In the genomic region with DNA sequence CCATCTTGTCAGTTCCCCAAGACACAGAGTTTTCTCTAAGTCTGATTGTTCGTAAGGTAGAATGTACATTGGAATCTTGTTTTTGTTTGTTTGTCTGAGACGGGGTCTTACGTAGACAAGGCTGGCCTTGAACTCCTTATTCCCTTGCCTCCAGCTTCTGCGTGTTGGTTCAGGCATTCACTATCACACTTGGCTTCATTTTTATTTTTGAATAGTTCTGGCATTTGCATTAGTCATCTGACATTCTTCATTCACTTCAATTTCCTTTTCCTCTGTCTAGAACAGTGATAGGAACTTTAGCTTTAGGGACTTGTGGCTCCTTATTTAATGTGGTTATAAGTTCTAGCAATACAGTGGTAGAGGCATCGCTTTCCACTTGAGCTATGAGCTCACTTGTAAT, we compare ENCODE assay signal across 19 mouse cellular contexts. TPM values are rescaled to one million over a fixed set of nuclear protein-coding genes. Genes with fewer than 3 reads are reported as not detected.
DNase-seq lines count a peak whose midpoint lies in the region; ATAC-seq and TF ChIP-seq lines count a peak whose summit lies in the region.
"Had no signal": no experiment of that assay in that cellular context is flagged by ENCODE, and none has a peak within 500 bp of the region (broad histone marks: within the 10 kb centered on the region; RNA-seq: fewer than 3 reads in every experiment).

No protein-coding gene starts in this region.

- no peak overlapping the region for H3K4me2 ChIP-seq in kidney, embryonic 15.5 days
- peak overlapping the region; percentile 72; the same call in 1 of the 2 replicates for H3K4me2 ChIP-seq in liver, embryonic 12.5 days
- H3K4me2 ChIP-seq: embryonic facial prominence, embryonic 12.5 days; midbrain, embryonic 13.5 days; stomach, embryonic 15.5 days had no signal

- no peak for DNase-seq in gastrocnemius, adult 2 months
- DNase-seq in gastrocnemius, postnatal 4 days (ENCODE audit: low spot score in 2 of 2), result no peak
- DNase-seq in kidney, adult 8-10 months, result no peak
- peak; percentile 28 for DNase-seq in MEL (ENCODE audit: low read depth, low spot score)
- no peak for DNase-seq in ovary, postnatal 10 days (ENCODE audit: low spot score)
- no peak for DNase-seq in c-Kit-positive CD71-positive TER-119-positive erythroid progenitor cells, embryonic 14.5 days (ENCODE audit: low spot score)
- DNase-seq: cerebellum, postnatal 25 days; gastrocnemius, postnatal 36 days; kidney, postnatal 14 days; thymus, postnatal 14 days had no signal

- no peak for TF ChIP-seq CTCF in gastrocnemius, adult 2 months (IDR thresholded peaks at IDR 0.05)
- TF ChIP-seq CTCF in MEL (IDR thresholded peaks at IDR 0.05 in 2 of 3, conservative IDR thresholded peaks at IDR 0.05 in 1 of 3; ENCODE audit: control insufficient read depth in 1 of 3, insufficient read depth in 1 of 3, low read depth in 2 of 3, low read length in 3 of 3, poor library complexity in 1 of 3, severe bottlenecking in 1 of 3), result no peak

- TF ChIP-seq EP300 in MEL (IDR thresholded peaks at IDR 0.05; ENCODE audit: low read depth in 1 of 2, low read length in 2 of 2), result no peak

- no peaks in the 10 kb centered on the region for H3K27me3 ChIP-seq in kidney, embryonic 15.5 days
- no peaks in the 10 kb centered on the region for H3K27me3 ChIP-seq in MEL (ENCODE audit: control insufficient read depth in 1 of 2, insufficient read depth in 2 of 2, low read length in 2 of 2)
- H3K27me3 ChIP-seq in liver, embryonic 12.5 days (replicated peaks), result no peaks in the 10 kb centered on the region
- H3K27me3 ChIP-seq: embryonic facial prominence, embryonic 12.5 days; midbrain, embryonic 13.5 days; Patski; stomach, embryonic 15.5 days had no signal

- 90% methylated on average over 5 of the region's 5 CpGs for WGBS in kidney, embryonic 15.5 days
- 88% methylated on average over 5 of the region's 5 CpGs for WGBS in liver, embryonic 12.5 days (ENCODE audit: insufficient replicate concordance)

- peaks cover 39% of the 10 kb centered on the region for H3K79me2 ChIP-seq in MEL (ENCODE audit: control insufficient read depth, insufficient read depth, low read length, poor library complexity)

- ATAC-seq in kidney, embryonic 15.5 days (replicated peaks; ENCODE audit: low FRiP score), result no peak
- no peak for ATAC-seq in liver, embryonic 12.5 days
- ATAC-seq: midbrain, embryonic 13.5 days; Patski had no signal

- peaks cover 59% of the 10 kb centered on the region for H3K4me1 ChIP-seq in kidney, embryonic 15.5 days
- H3K4me1 ChIP-seq in MEL (ENCODE audit: control insufficient read depth in 1 of 2, insufficient read depth in 2 of 2, low read length in 2 of 2), result peaks cover 32 to 53% of the 10 kb centered on the region in 2 experiments
- peaks cover 88% of the 10 kb centered on the region for H3K4me1 ChIP-seq in liver, embryonic 12.5 days

- peaks cover 13% of the 10 kb centered on the region for H3K36me3 ChIP-seq in kidney, embryonic 15.5 days
- peaks cover 0 to 44% of the 10 kb centered on the region in 2 experiments; a peak in 3 of 4 replicates for H3K36me3 ChIP-seq in MEL (ENCODE audit: control insufficient read depth in 1 of 2, insufficient read depth in 2 of 2, low read length in 2 of 2)
- H3K36me3 ChIP-seq in liver, embryonic 12.5 days, result peaks cover 26% of the 10 kb centered on the region
- H3K36me3 ChIP-seq: embryonic facial prominence, embryonic 12.5 days; midbrain, embryonic 13.5 days; stomach, embryonic 15.5 days had no signal

- H3K9me3 ChIP-seq in kidney, embryonic 15.5 days (replicated peaks), result no peaks in the 10 kb centered on the region
- no peaks in the 10 kb centered on the region for H3K9me3 ChIP-seq in MEL (replicated peaks; ENCODE audit: insufficient read depth, low read length)
- no peaks in the 10 kb centered on the region for H3K9me3 ChIP-seq in liver, embryonic 12.5 days (replicated peaks)
- H3K9me3 ChIP-seq: embryonic facial prominence, embryonic 12.5 days; forebrain, embryonic 10.5 days; stomach, embryonic 15.5 days had no signal

- H3K27ac ChIP-seq in gastrocnemius, adult 2 months, result peak overlapping the region; percentile 82
- peak overlapping the region; percentile 95 for H3K27ac ChIP-seq in kidney, embryonic 15.5 days
- peak overlapping the region; percentile 96 for H3K27ac ChIP-seq in MEL (ENCODE audit: control insufficient read depth, low read depth, low read length)
- H3K27ac ChIP-seq in liver, embryonic 12.5 days, result peak overlapping the region; percentile 97
- H3K27ac ChIP-seq: macrophage; midbrain, embryonic 13.5 days had no signal

- intact Hi-C loops in gastrocnemius, adult 2 months (cut with DNase I), result no loop called here

- TF ChIP-seq RAD21 in MEL (IDR thresholded peaks at IDR 0.05; ENCODE audit: low read depth, low read length), result no peak

- H3K4me3 ChIP-seq in gastrocnemius, adult 2 months, result no peak overlapping the region
- H3K4me3 ChIP-seq in kidney, embryonic 15.5 days (replicated peaks), result no peak overlapping the region
- H3K4me3 ChIP-seq in MEL (ENCODE audit: control insufficient read depth in 1 of 2, insufficient read depth in 1 of 2, low read depth in 2 of 2, low read length in 2 of 2), result no peak overlapping the region
- no peak overlapping the region for H3K4me3 ChIP-seq in liver, embryonic 12.5 days
- H3K4me3 ChIP-seq: embryonic facial prominence, embryonic 12.5 days; forebrain, embryonic 10.5 days; midbrain, embryonic 13.5 days; myocyte; stomach, embryonic 15.5 days had no signal

- H3K9ac ChIP-seq in kidney, embryonic 15.5 days, result no peak overlapping the region
- no peak overlapping the region for H3K9ac ChIP-seq in MEL (ENCODE audit: control insufficient read depth, low read depth, low read length, poor library complexity, severe bottlenecking)
- H3K9ac ChIP-seq in liver, embryonic 12.5 days, result peak overlapping the region; percentile 1; the same call in 1 of the 2 replicates
- H3K9ac ChIP-seq: embryonic facial prominence, embryonic 12.5 days; midbrain, embryonic 13.5 days; stomach, embryonic 15.5 days had no signal

- no peak for TF ChIP-seq POLR2A in MEL (IDR thresholded peaks at IDR 0.05; ENCODE audit: control insufficient read depth in 1 of 2, insufficient read depth in 1 of 2, low read depth in 1 of 2, low read length in 2 of 2, poor library complexity in 1 of 2)

TF ChIP-seq in MEL, 35 proteins besides CTCF, POLR2A, EP300 and RAD21:
- no peak for TF ChIP-seq CHD1 (IDR thresholded peaks at IDR 0.05; ENCODE audit: low read depth, low read length)
- TF ChIP-seq RCOR1 (IDR thresholded peaks at IDR 0.05; ENCODE audit: low read depth, low read length), result no peak
- TF ChIP-seq ZKSCAN1 (IDR thresholded peaks at IDR 0.05; ENCODE audit: low read depth, low read length), result no peak
- TF ChIP-seq MYB (IDR thresholded peaks at IDR 0.05; ENCODE audit: low read depth, low read length), result no peak
- TF ChIP-seq USF2 (IDR thresholded peaks at IDR 0.05; ENCODE audit: borderline replicate concordance in 1 of 2, insufficient read depth in 1 of 2, low read depth in 1 of 2, low read length in 2 of 2), result no peak
- TF ChIP-seq MAX (IDR thresholded peaks at IDR 0.05; ENCODE audit: low read length), result no peak
- TF ChIP-seq NELFE (IDR thresholded peaks at IDR 0.05; ENCODE audit: low read depth, low read length), result no peak
- TF ChIP-seq ELF1 (IDR thresholded peaks at IDR 0.05; ENCODE audit: low read depth, low read length), result no peak
- TF ChIP-seq ZMIZ1 (IDR thresholded peaks at IDR 0.05; ENCODE audit: low read depth, low read length), result no peak
- no peak for TF ChIP-seq MXI1 (IDR thresholded peaks at IDR 0.05; ENCODE audit: low read depth, low read length)
- no peak for TF ChIP-seq POLR2AphosphoS2 (IDR thresholded peaks at IDR 0.05; ENCODE audit: low read length)
- no peak for TF ChIP-seq GABPA (IDR thresholded peaks at IDR 0.05; ENCODE audit: low read depth, low read length)
- TF ChIP-seq KAT2A (conservative IDR thresholded peaks at IDR 0.05; ENCODE audit: low read depth, low read length), result no peak
- TF ChIP-seq MAFK (IDR thresholded peaks at IDR 0.05; ENCODE audit: borderline replicate concordance, low read depth, low read length), result no peak
- TF ChIP-seq ZNF384 (IDR thresholded peaks at IDR 0.05; ENCODE audit: low read depth, low read length), result no peak

RNA-seq across cellular contexts. Expression of gene Cyth3, which starts 31.2 kb away (rescaled TPM):
- 10 to 100 TPM; 10.7 to 15.8 TPM for total RNA-seq in gastrocnemius, adult 2 months (2021)
- total RNA-seq in gastrocnemius, postnatal 4 days (2021), result 10 to 100 TPM; 50.2 to 67.5 TPM
- 66.0 and 71.5 TPM in 2 replicates for polyA plus RNA-seq in kidney, embryonic 15.5 days (2015; fragmentation: Nextera tagmentation; extraction: Ambion mirVana)
- total RNA-seq in MEL (2012; rRNA removed), result 32.8 and 41.1 TPM in 2 replicates
- polyA plus RNA-seq in MEL (2012; ENCODE audit: insufficient read depth in 1 of 2, insufficient read length in 2 of 2, low read depth in 1 of 2, low replicate concordance in 2 of 2, missing spikeins in 1 of 2), result 10 to 100 TPM in 1 of 2 experiments, not detected in 1; 44.9 TPM
- polyA plus RNA-seq in liver, embryonic 12.5 days (2016; fragmentation: Nextera tagmentation; extraction: Ambion mirVana), result 46.0 and 47.7 TPM in 2 replicates
